Mouse (Mus musculus): ENCODE results near the gene Poc1a.

The Poc1a gene

DNA sequence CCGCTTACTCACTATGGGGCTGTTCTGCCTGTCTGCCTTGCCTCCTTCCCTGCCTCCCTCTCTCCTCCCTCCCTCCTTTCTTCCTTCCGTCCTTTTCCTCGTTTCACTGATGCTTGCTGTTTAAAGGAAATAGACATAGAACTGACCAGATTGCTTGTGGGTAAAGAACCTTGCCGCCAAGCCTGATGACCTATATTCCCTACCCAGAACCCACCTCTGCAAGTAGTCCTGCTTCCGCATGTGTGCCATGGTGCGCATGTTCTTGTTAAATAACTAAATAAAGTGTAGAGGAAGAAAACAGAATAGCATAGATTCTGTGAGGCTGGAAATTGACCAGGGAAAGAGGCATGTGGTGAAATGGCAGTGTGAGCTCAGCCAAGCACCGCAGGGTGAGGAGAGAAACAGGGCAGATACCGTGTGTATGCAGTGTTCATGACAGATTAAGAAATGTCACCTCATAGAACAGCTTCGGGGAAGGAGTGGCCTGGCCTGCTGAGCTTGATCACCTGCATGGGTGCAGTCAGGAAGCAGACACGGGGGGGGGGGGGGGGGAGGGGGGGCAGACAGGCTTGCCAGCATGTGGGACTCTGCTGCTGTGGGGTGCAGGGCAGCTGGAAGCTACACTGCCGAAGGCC, 20.7 kb downstream of the Poc1a start:
- DNase-seq (ENCODE audit: low spot score): no peak

DNA sequence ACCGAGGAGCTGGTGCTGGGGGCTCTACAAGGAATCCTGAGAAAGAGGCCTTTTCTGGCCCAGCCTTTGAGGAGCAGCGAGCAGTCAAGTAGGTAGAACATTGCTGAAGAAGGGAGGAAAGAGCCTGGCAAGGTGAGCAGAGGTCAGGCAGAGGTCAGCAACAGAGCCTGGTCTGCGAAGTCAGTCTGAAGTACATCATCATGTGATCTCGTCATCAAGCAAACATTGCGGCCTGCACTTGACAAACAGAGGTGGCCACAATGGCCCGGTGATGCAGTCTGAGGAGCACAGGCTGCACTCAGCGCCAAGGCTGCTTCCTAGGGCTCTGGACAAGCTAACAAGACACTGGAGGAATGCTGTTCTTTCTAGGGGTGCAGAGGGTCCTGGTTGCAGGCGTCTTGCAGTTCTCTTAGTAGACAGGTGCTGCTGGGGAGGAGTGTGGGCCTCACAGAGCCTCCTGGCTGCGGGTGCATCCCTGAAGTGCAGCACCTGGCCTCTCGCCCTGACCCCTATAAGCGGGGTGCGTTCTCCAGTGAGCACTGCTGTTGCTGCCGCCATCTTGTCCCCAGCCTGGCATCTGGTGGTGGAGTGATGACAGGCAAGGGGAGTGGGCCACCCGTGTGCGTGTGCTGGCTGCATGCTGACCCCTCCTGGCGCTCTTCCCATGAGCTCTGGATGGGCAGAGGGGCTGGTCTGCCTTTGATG, 21.7 kb downstream of the Poc1a start:
- no peak for DNase-seq (ENCODE audit: low spot score)

- DNase-seq (ENCODE audit: low spot score): no peak
Observed at GRCm38 (mm10) chr9:106303460-106303960, 22.6 kb downstream of the Poc1a start.

DNA sequence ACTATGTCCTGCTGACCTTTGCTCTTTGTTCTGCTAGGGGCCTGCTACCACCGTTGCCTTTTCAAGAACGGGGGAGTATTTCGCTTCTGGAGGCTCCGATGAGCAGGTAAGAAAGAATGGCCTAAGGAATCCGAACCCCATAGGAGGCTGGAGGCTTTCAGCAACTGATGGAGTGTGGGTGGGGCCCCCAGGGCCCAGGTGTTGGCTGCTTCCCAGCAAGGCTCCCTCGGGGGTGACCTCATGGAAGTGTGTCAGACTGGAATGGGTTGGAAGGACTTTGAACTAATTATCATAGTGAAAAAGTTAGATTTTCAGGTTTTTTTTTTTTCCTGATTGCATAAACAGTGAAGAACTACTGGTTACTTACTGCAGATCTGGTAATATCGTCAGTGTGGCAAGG, 24.4 kb downstream of the Poc1a start:
- no peak for DNase-seq (ENCODE audit: low spot score)

DNA sequence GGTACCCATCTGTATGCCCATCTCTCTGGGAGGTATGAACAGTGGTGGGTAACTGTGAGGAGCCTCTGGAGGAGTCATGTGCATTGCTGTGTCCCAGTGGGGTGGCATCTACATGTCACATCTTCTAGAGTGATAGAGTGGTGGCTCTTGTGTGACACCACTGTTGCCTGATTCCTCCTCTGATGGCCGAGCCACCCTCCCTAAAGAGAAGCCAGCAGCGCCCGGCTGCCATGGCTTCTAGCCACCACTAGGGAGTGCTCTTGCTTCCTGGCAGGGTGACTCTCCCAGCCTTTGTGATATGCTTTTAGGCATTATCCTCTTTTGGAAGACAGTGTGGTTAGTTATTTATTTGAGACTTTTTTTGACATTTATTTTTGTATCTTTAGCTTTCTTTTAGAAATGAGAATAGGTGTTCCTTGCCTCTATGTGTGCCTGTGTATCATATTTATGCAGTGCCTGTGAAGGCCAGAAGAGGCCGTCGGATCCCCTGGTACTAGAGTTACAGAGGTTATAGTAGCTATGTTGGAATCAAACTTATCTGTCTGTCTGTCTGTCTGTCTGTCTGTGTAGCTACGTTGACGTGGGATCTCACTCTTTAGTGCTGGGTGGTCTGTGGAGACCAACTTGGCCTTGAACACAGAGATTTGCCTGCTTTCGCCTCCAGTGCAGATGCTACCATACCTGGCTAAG, 25.9 kb downstream of the Poc1a start:
- peak; percentile 90 for DNase-seq (ENCODE audit: low spot score)

DNA sequence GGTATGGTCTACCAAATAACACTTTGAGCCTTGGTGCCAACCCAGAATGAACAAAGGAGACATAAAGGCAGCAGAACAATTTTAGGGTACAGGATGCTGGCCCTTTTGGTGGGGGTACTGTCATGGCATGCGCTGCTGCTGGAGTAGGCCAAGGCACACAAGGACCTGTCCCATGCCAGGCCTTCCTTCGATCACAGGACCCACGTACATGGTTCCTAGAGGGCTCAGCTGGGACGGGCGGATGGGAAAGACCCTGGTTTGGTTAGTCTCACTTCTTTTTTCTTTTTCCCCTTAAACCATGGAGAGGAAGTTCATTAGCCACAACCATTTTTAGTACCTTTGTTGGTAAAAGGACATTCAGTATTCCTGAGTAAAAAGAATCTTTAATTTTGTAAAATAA, 27.3 kb downstream of the Poc1a start:
- DNase-seq (ENCODE audit: low spot score): no peak

- DNase-seq (ENCODE audit: low spot score): no peak
Observed at GRCm38 (mm10) chr9:106308555-106308954, 27.7 kb downstream of the Poc1a start.

DNA sequence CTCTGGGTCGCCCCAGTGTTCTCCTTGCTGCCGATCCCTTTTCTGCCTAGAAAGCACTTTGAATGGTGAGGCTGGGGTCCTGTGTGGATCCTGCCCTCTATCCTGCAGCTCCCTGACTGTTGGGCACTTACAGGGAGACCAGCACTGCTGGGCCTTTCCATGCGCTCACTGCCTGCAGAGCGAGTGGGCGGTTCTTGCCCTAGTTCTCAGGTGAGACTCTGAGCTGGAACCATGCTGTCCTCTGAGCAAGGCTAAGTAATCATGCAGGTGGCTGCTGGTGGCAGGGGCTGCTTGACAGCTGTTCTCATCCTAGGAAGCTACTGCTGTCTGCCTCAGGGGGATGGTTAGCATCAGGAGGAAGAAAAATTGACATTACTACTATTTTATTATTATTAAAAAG, 28.1 kb downstream of the Poc1a start:
- DNase-seq (ENCODE audit: low spot score): no peak

DNA sequence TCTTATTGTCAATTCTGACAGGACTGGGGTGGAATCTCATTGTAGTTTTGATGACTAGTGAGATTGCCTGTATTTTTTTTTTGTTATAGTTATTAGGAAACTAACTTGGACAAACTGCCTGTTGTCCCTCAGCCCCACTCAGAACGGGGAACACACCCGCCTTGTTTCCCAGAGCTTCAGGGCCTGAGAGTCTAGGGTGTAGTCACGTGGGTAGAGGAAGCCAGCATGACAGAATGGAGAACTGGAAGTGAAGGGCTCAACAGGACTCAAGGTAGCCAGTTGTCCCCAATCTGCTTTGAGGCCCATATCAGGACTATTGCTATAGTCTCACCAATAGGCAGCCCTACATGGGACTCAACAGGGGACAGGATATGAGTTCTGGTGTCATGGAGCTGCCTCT, 29.0 kb downstream of the Poc1a start:
- DNase-seq (ENCODE audit: low spot score): no peak

GRCm38 (mm10) chr9:106311625-106312191, 30.8 kb downstream of the Poc1a start:
- DNase-seq (ENCODE audit: low spot score): no peak

GRCm38 (mm10) chr9:106312950-106313360, 32.1 kb downstream of the Poc1a start:
- no peak for DNase-seq (ENCODE audit: low spot score)

DNA sequence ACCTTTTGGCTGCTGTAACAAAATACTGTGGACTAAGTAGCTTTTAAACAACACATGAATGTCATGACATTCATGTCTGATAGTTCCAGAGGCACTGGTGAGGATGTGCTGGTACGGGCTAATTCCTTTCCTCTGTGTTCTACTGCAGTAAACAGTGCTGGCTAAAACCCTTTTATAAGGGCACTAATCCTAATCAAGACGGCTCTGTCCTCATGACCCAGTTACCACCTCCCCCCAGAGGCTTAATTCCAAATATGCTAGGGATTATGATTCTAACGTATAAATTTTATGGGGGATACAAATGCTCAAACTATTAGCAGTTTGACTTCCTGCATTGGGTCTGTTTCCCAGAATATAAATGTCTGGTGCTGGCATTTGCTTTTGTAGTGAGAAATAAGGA, 33.3 kb downstream of the Poc1a start:
- DNase-seq (ENCODE audit: low spot score): no peak

- DNase-seq (ENCODE audit: low spot score): no peak
Observed at GRCm38 (mm10) chr9:106318074-106318473, 37.2 kb downstream of the Poc1a start.

DNA sequence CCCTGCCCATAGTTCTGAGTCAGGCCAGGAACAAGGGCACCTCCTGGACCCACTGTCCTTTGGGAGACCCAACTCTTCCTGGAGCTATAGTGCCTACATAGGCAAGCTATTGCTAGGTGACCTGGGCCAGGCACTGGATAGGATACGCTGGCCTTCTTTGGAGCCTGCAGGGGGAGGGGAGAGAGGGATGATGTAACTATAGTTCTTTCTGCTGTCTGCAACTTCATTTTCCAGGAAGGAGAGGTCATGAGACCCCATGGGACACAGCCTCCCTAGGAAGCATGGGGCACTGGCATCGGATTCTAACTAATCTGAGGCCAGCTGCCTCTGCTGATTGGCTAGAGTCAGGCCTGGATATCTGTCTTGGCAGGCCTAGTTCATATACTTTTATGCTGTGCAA, 38.2 kb downstream of the Poc1a start:
- no peak for DNase-seq (ENCODE audit: low spot score)

DNA sequence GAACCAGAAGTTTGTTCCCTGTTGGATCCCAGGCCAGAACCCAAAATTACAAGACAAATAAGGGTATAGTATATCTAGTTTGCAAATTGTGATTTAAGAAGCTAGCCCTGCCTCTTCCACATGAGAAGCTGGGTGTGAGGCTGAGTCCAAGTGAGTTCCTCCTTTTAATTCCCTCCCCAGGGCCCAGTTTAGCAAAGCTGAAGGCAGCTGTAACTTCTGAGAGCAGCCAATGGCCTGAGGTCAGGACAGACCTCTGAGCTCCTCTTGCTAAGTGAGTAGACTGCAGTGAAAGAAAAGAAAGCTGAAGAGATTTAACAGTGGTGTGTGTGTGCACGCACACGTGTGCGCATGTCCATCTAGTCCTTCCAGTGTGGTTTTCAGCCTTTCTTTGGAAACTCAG, 41.6 kb downstream of the Poc1a start:
- no peak for DNase-seq (ENCODE audit: low spot score)

DNA sequence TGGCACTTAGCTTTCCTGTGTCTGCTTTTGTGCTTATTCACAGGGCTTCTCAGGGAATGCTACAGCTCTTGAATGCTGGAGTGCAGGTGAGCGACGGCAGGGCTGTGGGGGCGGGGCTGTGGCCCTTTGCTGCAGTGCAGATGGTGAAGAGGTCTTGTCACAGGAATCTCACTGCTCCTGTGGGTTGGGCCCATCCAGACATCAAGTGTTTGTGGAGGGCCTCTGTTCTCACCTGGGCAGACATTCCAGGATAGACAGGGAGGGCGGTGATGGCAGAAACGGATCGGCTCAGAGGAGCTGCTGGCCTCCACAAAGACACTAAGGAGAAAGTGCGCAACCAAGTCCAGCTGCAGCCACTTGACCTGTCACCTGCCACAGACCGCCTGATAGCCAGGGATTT, 45.4 kb downstream of the Poc1a start:
- no peak for DNase-seq (ENCODE audit: low spot score)

DNA sequence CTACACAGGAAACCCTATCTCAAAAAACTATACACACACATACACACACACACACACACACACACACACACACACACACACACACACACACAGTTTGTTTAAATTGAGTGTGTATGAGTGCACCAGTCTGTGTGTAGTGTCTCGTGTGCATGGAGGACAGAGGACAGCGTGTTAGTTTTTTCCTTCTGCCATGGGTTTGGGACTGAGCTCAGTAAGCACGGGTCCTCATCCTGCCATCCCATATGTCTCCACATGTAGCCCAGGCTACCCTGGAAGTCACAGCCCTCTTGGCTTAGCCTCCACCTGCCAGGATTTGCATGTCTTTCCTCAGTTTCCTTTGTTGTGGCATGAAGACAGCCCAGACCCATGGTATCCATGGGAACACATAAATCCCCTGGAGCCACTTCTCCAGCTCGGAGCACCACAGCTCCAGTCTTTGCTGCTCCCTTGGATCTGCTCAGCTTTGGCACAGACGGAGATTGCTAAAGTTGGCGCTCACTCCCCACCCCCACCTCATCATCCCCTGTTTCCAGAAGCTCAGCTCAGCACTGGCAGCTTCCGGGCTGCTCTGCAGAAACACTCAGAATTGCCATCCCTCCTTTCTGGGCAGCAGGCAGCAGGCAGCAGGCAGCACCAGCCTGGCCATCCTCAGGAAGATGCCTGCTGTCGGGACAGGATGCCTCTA, 46.4 kb downstream of the Poc1a start:
- DNase-seq (ENCODE audit: low spot score): no peak

DNA sequence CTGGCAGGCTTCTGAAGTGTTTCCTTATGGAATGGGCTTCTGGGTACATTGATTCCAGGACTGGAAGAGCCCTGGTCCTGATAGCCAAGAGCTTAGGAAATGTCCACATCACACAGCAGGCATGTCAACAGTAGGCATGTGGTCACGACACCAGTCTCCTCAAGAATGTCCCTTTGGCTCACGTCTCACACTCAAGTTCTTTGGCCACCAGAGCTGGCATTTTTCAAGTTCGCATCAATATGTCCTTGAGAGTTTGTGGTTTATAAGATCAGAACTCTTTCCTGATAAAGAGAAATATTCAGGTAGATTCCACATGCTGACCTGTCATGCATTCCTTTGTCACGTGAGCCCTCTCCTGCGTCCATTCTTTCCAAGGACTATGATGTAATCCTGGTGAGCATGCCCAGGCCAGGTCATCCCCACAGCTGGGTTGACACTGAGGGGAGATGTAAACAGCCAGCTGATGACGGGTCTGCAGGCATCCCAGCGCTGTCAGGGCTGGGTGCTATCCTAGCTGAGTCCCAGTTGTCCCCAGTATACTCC, 47.3 kb downstream of the Poc1a start:
- no peak for DNase-seq (ENCODE audit: low spot score)

GRCm38 (mm10) chr9:106328772-106329511, 48.1 kb downstream of the Poc1a start:
- no peak for DNase-seq (ENCODE audit: low spot score)

DNA sequence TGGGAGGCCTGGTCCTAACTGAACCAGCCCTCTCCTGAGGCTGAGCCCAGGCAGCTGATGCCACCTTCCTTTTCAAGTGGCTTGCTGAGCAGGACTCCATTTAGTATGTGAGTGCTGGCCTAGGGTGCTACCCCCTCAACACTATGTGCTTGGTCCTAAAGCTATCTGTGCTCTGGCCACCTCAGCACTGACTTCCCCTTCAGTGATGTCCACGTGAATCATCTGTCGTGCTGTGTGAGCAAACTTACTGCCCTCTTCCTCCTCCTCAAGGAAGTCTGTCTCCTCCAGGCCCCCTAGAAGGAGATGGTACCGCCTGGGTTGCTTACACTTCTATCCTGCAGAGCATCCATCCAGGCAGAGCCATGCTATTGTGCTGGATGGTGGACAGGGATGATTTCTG, 51.9 kb downstream of the Poc1a start:
- no peak for DNase-seq (ENCODE audit: low spot score)

DNA sequence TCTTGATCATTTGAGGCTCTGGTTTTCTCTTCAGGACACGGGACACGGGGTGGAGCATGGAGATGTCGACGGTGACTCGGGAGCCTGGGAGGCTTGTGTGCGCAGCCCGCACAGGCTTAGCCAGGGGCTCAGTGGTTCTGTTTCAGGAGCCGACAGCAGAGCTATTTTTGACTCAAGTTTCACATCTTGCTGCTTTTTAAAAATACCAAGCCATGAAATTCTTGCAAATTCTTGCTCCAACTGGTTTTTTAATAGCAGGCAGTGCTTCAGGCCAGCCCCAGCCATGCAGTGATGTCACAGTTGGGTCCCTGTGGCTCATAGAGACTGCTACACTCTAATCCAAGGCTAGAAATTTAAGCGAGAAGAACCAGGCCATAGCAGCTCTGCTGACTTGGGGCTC, 56.8 kb downstream of the Poc1a start:
- no peak for DNase-seq (ENCODE audit: low spot score)
